Comparison of ENCODE assay signal across 19 mouse cellular contexts in the genomic region with DNA sequence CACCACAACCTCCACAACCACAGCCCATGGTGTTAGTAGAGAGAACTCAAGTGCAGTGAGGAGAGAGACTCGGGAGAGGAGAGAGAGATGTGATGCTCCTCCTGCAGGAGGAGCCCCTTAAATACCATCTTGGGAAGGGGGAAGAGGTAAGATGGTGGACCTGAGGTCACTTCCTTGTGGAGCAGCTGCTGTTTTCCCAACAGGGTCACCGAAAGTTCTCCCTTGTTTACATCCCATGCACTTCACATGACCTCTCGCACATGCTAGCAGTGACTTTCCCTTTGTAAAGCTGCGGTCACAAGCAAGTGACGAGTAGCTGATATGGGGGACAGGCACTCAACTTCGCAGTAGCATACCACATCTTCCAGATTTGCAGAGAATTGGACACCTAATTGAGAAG. TPM values are rescaled to one million over a fixed set of nuclear protein-coding genes. Genes with fewer than 3 reads are reported as not detected.
"Had no signal": no experiment of that assay in that cellular context is flagged by ENCODE, and none has a peak within 500 bp of the region (broad histone marks: within the 10 kb centered on the region; RNA-seq: fewer than 3 reads in every experiment).

Gene A030003K21Rik (minus strand): TSS at position 94 of the 400 bp plus-strand sequence.

RNA-seq across cellular contexts. Expression of gene A030003K21Rik, which starts in this region (rescaled TPM):
- polyA plus RNA-seq: cerebellum, adult 2 months; cortical plate, adult 2 months; embryonic facial prominence, embryonic 10.5 days; embryonic facial prominence, embryonic 11.5 days; embryonic facial prominence, embryonic 12.5 days; embryonic facial prominence, embryonic 13.5 days; embryonic facial prominence, embryonic 14.5 days; erythroblast, embryonic 14.5 days; forebrain, embryonic 10.5 days; forebrain, embryonic 11.5 days; forebrain, embryonic 12.5 days; forebrain, embryonic 13.5 days; forebrain, embryonic 14.5 days; forebrain, embryonic 15.5 days; forebrain, embryonic 16.5 days; forebrain, postnatal 0 days; frontal cortex, adult 2 months; gonadal fat pad, adult 2 months; heart, adult 2 months had no signal
